Mouse (Mus musculus): ENCODE results near the gene B4galt1.

Gene B4galt1

DNA sequence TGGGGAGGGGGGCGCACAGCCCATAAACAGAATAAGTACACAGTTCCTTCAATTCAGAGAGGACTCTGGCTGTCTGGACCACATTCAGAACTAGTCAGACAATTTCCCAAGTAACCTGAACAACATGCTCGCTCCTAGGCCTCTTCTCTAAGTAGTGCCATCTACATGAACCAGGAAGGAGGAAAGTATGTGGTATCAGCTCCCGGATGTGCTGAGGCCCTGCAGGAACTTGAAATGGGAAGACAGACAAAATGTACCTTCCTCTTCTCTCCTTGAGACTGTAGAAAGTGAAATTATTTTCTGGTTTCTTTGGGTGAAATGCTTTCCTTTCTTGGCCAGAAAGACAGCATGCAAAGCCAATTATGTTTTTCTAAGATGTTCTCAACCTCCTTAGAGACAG is 38.7 kb downstream of the B4galt1 start:
- DNase-seq: no peak

DNA sequence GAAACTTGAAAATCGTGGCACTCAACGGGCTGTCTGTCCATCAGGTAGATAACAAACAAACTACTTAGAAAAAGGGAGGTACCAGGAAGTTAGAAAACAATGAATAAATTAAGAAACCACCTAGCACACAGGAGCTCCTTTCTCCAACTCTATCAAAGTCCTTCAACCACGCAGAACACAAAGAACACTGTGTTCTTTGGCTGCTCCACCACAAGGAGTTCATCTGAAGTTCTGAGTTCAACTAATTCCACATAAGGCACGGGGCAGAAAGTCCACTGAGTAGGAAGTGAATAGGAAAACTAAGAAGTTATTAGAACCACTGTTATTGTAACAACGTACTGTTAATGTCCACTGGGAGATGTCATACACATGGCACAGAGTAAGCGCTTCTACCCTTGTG is 39.4 kb downstream of the B4galt1 start:
- no peak for DNase-seq

- no peak for DNase-seq
These were observed 40.9 kb downstream of the B4galt1 start for GRCm38 (mm10) chr4:40812891-40813290.

DNA sequence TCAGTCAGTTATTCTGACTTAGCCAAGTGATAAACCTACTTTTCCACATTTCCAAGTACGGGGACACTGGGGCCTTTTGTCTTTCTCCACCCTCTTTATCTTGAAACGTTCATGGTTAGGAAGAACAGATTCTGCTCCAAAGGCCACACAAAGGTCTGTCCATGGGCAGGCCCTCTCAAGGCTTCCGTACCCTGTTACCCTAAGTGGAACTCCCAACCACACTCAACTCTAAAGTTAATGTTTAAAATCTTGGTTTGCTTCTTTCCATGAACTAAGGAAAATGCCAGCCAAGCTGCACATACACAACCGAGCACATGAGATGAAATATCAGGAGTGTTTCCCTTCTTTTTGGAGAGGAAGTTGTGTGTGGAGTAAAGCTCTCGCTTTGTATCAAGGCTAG is 43.3 kb downstream of the B4galt1 start:
- no peak for DNase-seq

DNA sequence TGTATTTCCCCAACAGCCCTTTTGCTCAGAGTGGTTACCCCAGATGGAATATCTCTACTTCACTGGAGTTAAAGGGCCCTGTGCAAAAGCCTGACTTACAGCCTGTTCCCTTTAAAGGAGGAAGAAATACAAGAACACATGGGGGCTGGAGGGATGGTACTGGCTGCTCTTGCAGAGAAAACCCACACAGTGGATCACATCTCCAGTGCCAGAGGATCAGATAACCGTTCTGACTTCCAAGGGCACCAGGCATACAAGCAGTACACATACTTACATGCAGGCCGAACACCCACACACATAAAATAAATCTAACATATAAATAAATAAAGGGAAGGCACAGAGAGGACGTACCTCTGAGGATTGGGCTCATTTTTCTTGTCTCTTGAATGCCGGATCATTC is 46.4 kb downstream of the B4galt1 start:
- DNase-seq: no peak

GRCm38 (mm10) chr4:40805401-40805800 is 48.4 kb downstream of the B4galt1 start:
- DNase-seq: no peak

- no peak for DNase-seq
These were observed 51.0 kb downstream of the B4galt1 start for GRCm38 (mm10) chr4:40802787-40803186.

DNA sequence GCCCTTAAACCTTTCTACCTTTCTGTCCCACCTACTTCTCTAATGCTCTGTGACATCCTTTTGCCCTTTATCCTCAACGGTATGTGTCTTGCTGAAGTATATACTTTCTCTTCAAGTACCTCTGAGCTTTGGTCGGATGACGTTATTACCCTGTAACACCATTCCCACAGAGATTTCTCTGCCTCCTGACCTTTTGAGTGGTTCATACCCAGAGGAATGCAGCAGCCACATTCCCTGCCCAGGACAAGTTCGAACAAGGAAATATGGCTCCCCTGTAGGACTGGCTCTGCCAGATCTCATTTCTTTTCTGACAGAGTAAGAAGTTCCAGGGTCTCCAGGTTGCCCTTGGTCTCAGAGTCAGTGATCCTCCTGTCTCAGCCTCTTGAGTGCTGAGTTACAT is 51.9 kb downstream of the B4galt1 start:
- no peak for DNase-seq

GRCm38 (mm10) chr4:40800873-40801272 is 52.9 kb downstream of the B4galt1 start:
- DNase-seq: no peak

DNA sequence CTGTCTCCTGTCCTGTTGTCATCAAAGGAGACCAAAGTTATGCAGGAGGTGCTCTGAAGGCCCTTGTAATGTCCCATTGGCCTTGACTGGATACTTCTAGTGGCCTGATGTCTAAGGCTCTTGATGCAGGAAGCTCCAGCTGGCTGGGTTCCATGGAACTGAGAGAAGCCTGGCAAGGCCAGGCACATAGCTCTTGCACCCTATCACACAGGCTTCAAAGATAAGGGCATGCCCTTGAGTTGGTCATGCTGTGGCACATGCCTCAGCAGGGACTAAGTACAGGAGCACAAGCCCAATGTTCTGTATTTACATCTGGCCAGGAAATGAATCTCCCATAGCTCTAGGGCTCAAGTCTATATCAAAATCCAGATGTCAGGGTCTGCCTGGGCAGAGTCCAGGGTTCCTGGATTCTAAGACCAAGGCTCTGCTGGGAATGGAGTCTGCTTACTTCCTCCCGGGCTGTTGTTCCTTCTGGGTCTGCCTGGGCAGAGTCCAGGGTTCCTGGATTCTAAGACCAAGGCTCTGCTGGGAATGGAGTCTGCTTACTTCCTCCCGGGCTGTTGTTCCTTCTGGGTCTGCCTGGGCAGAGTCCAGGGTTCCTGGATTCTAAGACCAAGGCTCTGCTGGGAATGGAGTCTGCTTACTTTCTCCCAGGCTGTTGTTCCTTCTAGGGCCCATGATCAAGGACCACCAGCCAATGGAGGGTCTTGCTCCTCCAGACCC is 54.8 kb downstream of the B4galt1 start:
- peak; percentile 47 for DNase-seq

DNA sequence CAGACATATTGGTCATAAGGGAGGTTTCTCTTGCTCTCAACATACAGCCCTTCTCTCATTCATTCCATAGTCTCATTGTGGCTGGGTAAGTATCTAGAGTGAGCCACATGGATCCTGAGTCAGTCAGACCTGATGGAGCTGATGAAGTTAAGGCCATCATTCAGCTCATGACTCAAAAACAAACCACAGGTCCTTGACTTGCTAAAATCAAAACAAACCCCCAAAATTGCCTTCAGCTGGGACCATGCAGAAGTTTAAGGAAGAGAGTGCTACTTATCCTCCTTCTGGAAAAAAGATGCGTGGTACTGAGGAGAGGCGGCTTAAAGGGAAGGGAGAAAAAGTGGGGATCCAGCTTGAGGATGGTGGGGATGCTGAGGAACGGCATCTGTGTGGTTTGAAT is 58.0 kb downstream of the B4galt1 start:
- DNase-seq: no peak

DNA sequence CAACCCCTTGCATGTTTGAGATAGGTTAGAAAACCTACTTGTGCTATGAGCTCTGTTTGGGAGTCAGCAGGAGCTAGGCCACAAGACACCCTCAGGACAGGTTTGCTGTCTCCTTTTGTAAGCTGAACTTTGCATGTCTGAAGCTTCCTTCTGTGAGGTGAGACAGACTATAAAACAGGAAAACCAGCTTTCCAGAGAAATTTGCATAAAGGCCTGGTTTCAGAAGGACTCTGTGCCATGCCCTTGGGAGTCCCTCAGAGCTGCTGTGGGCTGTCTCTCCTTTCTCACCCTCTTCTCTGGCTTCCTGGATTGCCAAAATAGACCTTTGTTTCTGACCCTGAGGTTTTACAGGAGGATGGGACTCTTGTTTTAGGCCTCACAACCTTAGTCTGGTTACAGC is 59.5 kb downstream of the B4galt1 start:
- DNase-seq: no peak

DNA sequence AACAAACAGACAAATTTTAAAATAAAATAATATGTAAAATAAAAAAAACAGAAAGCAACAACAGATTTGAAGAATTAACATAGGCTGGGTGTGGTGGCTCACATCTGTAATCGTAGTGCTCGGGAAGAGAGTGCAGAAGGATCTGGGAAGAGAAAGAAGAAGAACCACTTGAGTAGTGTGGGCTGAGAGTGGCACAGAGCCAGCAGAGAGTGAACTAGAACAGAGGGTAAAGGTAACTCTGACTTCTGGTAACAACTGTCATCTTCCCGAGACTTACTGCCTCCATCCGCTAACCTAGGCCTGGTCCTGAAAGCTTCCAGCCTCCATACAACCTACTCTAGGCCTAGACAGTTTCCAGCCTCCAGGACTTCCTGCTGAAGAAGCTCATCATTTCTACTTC is 62.6 kb downstream of the B4galt1 start:
- no peak for DNase-seq

DNA sequence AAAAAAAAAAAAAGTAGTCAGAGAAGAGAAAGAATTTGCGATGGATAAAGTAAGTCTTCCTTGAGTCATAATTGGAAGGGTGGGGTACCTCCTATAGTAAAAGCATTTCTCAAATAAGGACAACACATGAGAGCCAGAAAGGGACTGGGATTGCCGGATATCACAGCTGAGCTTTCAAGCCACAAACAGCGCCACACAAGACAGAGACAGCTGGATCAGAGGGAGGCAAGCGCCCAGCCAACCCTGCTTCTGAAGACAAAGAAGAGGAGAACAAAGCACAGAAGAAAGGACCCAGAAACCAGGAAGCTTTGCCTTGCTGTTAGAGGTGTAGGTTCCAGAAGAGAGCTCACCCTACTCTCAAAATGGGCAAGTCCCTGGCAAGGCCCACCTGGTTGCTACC is 67.2 kb downstream of the B4galt1 start:
- no peak for DNase-seq

DNA sequence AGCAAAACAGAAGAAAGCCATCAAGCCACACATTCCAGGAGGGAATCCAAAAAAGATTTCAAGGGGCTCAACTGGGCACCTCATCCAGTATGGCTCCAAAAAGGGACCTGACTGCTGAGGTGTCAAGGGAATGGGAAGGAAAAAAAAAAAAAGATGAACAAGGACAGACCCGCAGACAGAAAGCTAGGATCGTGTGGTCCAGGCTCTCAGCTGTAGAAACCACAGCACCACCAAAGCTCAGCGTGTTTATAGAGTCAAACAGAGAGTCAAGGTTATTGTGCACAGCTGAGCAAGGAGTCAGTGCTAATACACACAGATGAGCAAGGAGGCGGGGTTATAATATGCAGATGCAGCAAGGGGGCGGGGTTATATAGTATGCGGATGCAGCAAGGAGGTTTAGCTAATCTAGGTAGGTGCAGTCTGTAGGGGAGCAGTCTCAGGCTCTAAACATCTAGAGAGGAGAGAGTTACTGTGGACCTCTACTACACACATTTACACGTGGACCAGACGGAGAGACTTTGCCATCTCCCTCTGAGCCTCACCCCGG is 68.1 kb downstream of the B4galt1 start:
- no peak for DNase-seq

DNA sequence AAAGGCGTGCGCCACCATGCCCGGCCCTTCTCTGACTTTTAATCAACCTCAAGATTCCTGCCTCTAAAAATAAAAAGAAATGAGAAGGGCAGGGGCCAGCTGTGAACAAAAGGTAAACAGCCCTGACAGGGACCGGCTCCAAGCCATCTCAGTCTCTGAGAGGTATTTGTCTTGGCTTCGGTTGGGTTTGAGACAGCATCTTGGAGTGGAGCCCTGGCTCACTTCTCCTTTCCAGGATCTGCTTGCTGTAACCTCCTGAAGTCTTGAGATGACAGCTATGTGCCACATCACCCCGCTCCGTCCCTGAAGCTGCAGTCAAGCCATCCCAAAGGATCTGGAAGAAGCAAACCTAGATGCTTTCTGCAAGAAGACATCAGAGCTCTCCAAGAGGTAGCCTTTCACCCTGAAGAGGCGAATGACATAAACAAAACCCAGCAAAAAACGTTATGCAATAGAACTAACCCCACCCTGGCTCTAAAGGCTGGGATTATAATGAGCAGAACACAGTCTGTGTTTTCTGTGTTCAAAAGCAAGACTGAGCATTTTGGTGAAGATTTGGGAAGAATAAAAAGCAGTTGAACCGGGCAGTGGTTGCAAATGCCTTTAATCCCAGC is 69.1 kb downstream of the B4galt1 start:
- peak; percentile 64 for DNase-seq

GRCm38 (mm10) chr4:40783049-40783448 is 70.8 kb downstream of the B4galt1 start:
- DNase-seq: no peak

DNA sequence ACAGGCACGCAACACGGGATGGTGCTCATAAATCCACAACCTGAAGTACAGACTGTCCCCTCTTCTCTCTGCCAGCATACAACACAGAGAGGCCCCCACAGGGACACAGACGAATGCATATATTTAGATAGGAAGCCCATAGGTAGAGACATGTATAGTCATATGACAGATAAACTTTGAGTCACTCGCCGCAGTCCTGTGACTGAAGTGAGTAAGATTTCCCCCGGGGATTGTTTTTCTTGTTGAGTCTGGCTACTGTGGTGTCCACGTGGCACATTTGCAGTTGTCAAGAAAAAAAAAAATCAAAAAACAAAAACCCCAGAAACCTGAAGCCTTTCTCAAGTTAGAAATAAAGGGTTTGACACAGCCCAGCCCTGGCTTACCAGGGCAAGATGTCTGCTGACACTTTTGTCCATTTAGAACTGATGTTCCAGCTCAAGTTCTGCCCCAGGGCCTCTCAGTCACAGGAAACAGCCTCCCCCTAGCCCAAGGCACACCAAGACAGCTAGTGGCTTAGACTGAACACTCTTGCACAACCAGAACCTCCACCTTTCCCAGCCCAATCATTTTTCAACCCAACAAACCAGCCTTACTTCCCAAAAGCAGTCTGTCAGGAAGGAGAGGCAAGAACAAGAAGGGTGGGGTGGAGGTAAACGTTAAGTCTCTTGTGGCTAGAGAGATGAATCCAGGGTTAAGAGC is 71.9 kb downstream of the B4galt1 start:
- DNase-seq: no peak

- peak; percentile 78 for DNase-seq
These were observed 72.7 kb downstream of the B4galt1 start for GRCm38 (mm10) chr4:40781143-40781542.

DNA sequence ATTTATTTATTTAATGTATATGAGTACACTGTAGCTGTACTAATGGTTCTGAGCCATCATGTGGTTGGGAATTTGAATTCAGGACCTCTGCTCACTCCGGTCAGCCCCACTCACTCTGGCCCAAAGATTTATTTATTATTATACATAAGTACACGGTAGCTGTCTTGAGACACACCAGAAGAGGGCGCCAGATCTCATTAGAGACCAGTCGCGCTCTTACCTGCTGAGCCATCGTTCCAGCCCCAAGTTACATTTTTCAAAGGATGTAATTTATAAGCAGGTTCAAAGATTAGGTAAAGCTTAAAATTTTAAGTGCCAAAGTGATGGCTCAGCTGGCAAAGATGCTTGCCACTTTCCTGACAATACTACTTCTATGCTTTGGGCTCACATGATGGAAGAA is 75.1 kb downstream of the B4galt1 start:
- peak; percentile 13 for DNase-seq

DNA sequence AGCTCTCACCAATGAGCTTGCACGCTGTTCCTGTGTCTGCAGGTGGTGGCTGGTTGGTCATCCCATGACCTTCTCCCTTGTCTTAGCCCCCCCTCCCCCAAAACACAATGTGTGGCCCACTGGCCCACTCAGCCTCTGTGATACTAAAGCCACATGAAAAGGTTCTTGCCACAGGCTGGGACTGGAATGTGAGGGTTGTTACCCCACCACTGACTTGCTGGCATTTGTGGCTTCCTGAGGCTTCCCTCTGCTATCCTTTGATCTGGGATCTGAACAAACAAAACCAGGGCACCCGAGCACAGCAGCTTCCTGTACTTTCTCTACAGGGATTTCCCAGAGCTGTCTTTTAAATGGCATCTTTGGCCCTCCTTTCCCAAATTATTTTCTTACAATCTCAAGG is 76.7 kb downstream of the B4galt1 start:
- DNase-seq: peak; percentile 29

DNA sequence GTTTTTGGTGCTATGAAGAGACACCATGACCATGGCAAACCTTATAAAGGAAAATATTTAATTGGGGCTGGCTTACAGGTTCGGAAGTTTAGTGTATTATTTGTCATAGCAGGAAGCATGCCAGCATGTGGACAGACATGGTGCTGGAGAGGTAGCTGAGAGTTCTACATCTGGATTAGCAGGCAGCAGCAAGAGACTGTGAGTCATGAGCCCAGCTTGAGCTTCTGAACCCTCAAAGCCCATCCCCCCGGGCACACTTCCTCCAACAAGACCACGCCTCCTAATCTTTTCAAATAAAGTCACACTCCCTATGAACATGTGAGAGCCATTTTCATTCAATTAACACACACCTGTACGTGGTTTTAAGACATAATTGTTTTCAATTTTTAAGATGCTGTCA is 77.4 kb downstream of the B4galt1 start:
- peak; percentile 25 for DNase-seq

- DNase-seq: peak; percentile 92
These were observed 79.2 kb downstream of the B4galt1 start for GRCm38 (mm10) chr4:40774279-40775259.

Data from lung, postnatal 10 days (tissue).